In genomic region chr4:137142316-137142715, GRCm38 (mm10) we compare ENCODE assay signal across 13 mouse cellular contexts.
DNase-seq lines count a peak whose midpoint lies in the region; ATAC-seq lines count a peak whose summit lies in the region.
"Had no signal": no experiment of that assay in that cellular context is flagged by ENCODE, and none has a peak within 500 bp of the region (broad histone marks: within the 10 kb centered on the region; RNA-seq: fewer than 3 reads in every experiment).

No protein-coding gene starts in this region.

- H3K4me1 ChIP-seq in forebrain, embryonic 10.5 days = peaks cover 18% of the 10 kb centered on the region
- peaks cover 9% of the 10 kb centered on the region for H3K4me1 ChIP-seq in forebrain, embryonic 13.5 days
- H3K4me1 ChIP-seq in midbrain, embryonic 14.5 days (ENCODE audit: control insufficient read depth, insufficient read depth, low read length) = 0 out of 2 replicates have a peak, but pooled peaks cover 6% of the 10 kb centered on the region
- H3K4me1 ChIP-seq: liver, embryonic 12.5 days had no signal

- no peak overlapping the region for H3K9ac ChIP-seq in forebrain, embryonic 13.5 days
- H3K9ac ChIP-seq in midbrain, embryonic 14.5 days (replicated peaks; ENCODE audit: low read length) = no peak overlapping the region
- H3K9ac ChIP-seq: liver, embryonic 12.5 days had no signal

- no peaks in the 10 kb centered on the region for H3K36me3 ChIP-seq in forebrain, embryonic 10.5 days (replicated peaks)
- H3K36me3 ChIP-seq in forebrain, embryonic 13.5 days (ENCODE audit: poor library complexity, severe bottlenecking) = no peaks in the 10 kb centered on the region
- H3K36me3 ChIP-seq in midbrain, embryonic 14.5 days (ENCODE audit: control insufficient read depth, insufficient read depth, low read length) = no peaks in the 10 kb centered on the region
- H3K36me3 ChIP-seq: liver, embryonic 12.5 days had no signal

- WGBS in forebrain, embryonic 10.5 days = 55% methylated on average over 9 of the region's 9 CpGs
- WGBS in forebrain, embryonic 13.5 days = 36% methylated on average over 9 of the region's 9 CpGs
- 17% methylated on average over 9 of the region's 9 CpGs for WGBS in midbrain, embryonic 14.5 days

- no peak for DNase-seq in forebrain, embryonic 10.5 days (ENCODE audit: extremely low spot score, low spot score)
- peak; percentile 25 for DNase-seq in R1 (ENCODE audit: low read depth, low spot score)
- DNase-seq in forelimb bud, embryonic 11.5 days (ENCODE audit: low read depth, low spot score) = peak; percentile 28
- DNase-seq in midbrain, embryonic 14.5 days = peak; percentile 29
- DNase-seq in spleen, adult 12 weeks (ENCODE audit: low spot score) = no peak
- DNase-seq: gastrocnemius, postnatal 25 days; heart, postnatal 10 days had no signal

- H3K27me3 ChIP-seq in forebrain, embryonic 10.5 days (ENCODE audit: poor library complexity, severe bottlenecking) = no peaks in the 10 kb centered on the region
- H3K27me3 ChIP-seq in forebrain, embryonic 13.5 days = no peaks in the 10 kb centered on the region
- no peaks in the 10 kb centered on the region for H3K27me3 ChIP-seq in midbrain, embryonic 14.5 days (ENCODE audit: control insufficient read depth, insufficient read depth, low read length)
- H3K27me3 ChIP-seq: Patski had no signal

- H3K27ac ChIP-seq in forebrain, embryonic 10.5 days = peak overlapping the region; percentile 62; the same call in 1 of the 2 replicates
- no peak overlapping the region for H3K27ac ChIP-seq in forebrain, embryonic 13.5 days
- no peak overlapping the region for H3K27ac ChIP-seq in midbrain, embryonic 14.5 days (replicated peaks; ENCODE audit: low read depth, low read length)
- H3K27ac ChIP-seq: liver, embryonic 12.5 days had no signal

- H3K9me3 ChIP-seq in forebrain, embryonic 10.5 days = no peaks in the 10 kb centered on the region
- no peaks in the 10 kb centered on the region for H3K9me3 ChIP-seq in forebrain, embryonic 13.5 days (replicated peaks)
- H3K9me3 ChIP-seq in midbrain, embryonic 14.5 days (ENCODE audit: control insufficient read depth, low read length) = no peaks in the 10 kb centered on the region
- H3K9me3 ChIP-seq: liver, embryonic 12.5 days; megakaryocyte, embryonic 14.5 days had no signal

- no peak overlapping the region for H3K4me3 ChIP-seq in forebrain, embryonic 10.5 days
- H3K4me3 ChIP-seq in forebrain, embryonic 13.5 days = no peak overlapping the region
- no peak overlapping the region for H3K4me3 ChIP-seq in midbrain, embryonic 14.5 days (replicated peaks; ENCODE audit: low read depth, low read length)
- H3K4me3 ChIP-seq: liver, embryonic 12.5 days; megakaryocyte, embryonic 14.5 days had no signal

- no peak overlapping the region for H3K4me2 ChIP-seq in forebrain, embryonic 13.5 days
- H3K4me2 ChIP-seq in midbrain, embryonic 14.5 days (ENCODE audit: low read length) = no peak overlapping the region
- H3K4me2 ChIP-seq: liver, embryonic 12.5 days had no signal

- ATAC-seq in forebrain, embryonic 13.5 days = no peak
- no peak for ATAC-seq in midbrain, embryonic 14.5 days (ENCODE audit: low FRiP score, low TSS enrichment)
- ATAC-seq in erythroblast, adult 5-6 weeks (replicated peaks; ENCODE audit: low FRiP score, poor library complexity, severe bottlenecking) = no peak
- ATAC-seq in activated CD4-positive, CD25-positive, alpha-beta regulatory T cell, adult 4 months = no peak
- ATAC-seq: liver, embryonic 12.5 days; Patski had no signal

Comparison
In these comparisons a context has a peak if more than half of its experiments do, and no peak if none do; other contexts are left out.
1. DNase-seq: peak in R1 (single experiment), forelimb bud, embryonic 11.5 days (single experiment) and midbrain, embryonic 14.5 days (single experiment); none in forebrain, embryonic 10.5 days (single experiment) and spleen, adult 12 weeks (single experiment).